Mouse (Mus musculus) CH12.LX (cell line): ENCODE measurements at regions not wholly inside any gene's neighbourhood (a gene's known extent, or its start where the extent isn't known, plus 50 kb on each side); places are given as distances from the start of the nearest gene placed in this dataset.

Experiments
- CHD1 ChIP-seq: IDR thresholded peaks from 2 replicates; pipeline ENCODE4 v1.6.1; 2012; ENCODE audit warnings: low read depth, low read length, improper control_type of control experiment, inconsistent platforms
- CTCF ChIP-seq, 2 experiments: IDR thresholded peaks in 1 of 2; conservative IDR thresholded peaks in 1 of 2; 2 replicates each; pipeline ENCODE4 v1.5.1; 2011 to 2012; ENCODE audit warnings: low read depth in 2 of 2, low read length in 2 of 2, improper control_type of control experiment in 1 of 2, inconsistent platforms in 1 of 2, mild to moderate bottlenecking in 1 of 2, moderate library complexity in 1 of 2
- MAX ChIP-seq: IDR thresholded peaks from 2 replicates; pipeline ENCODE4 v1.6.1; 2011; ENCODE audit warnings: low read length, improper control_type of control experiment
- MEF2A ChIP-seq: IDR thresholded peaks from 2 replicates; pipeline ENCODE4 v1.6.1; 2014; ENCODE audit warnings: low read depth, mild to moderate bottlenecking, inconsistent platforms, low read length, improper control_type of control experiment, borderline replicate concordance
- TBP ChIP-seq: conservative IDR thresholded peaks from 2 replicates; pipeline ENCODE4 v1.6.1; 2011; ENCODE audit warnings: low read depth, low read length, improper control_type of control experiment
- ZKSCAN1 ChIP-seq: IDR thresholded peaks from 2 replicates; pipeline ENCODE4 v1.6.1; 2012; ENCODE audit warnings: low read depth, inconsistent platforms, low read length, improper control_type of control experiment, borderline replicate concordance

DNA sequence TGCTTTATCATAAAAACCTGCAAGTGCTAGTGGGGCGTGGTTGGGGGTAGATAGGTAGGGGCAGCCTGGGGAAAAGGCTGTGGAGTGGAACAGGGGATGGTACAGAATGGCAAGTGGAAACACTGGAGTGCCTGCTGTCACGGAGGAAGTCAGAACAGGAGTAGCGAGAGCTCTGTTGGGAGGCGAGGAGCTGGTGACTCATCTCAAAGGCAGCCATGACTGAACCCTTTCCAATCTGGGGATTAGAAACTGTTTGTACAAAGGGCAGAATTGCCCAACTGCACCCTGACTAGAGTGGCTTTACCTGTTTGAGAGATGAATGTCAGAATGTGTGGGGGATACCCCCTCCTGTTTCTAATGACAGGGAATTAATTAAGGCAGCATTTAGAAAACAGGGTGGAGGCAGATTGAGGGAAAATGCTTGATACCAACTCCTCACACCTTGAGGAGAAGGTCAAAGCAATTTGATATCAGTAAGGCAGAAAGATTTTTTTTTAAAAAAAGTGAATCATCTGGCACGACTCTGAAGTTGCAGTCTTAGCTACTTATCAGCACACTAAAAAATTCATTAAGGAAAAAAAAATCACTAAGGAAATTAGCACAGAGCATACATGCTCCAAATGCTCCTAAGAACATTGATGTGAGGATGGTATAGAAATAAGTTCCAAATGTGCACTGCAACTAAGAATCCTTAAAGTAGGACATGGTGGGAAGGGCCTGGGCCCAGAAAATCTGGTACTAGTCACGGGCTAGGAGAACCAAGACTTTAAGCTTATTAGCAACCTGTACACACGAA, 54.7 kb upstream of the Usp25 start:
- TF ChIP-seq CTCF (conservative IDR thresholded peaks at IDR 0.05 in 1 of 2, IDR thresholded peaks at IDR 0.05 in 1 of 2; ENCODE audit: low read depth in 2 of 2, low read length in 2 of 2) (no peak), MEF2A (no peak), TBP (no peak), ZKSCAN1 (no peak), CHD1 (no peak), MAX (no peak)
